Mouse (Mus musculus) heart, embryonic 13.5 days (tissue): Measurements from ENCODE around the gene Gm21748. TPM values are rescaled to one million over a fixed set of nuclear protein-coding genes. Genes with fewer than 3 reads are reported as not detected.
"Not testable (repeated sequence)": the region's sequence is repeated elsewhere in the genome, so short reads cannot be mapped to it uniquely, and the experiment has no call there.

ENCODE experiments used
- ATAC-seq: fragments of 200-750 bp; cut with Nextera tagmentation; 2 replicates; pipeline ENCODE4 v1.8.0; 2017; ENCODE audit warnings: moderate TSS enrichment; ENCODE audit not compliant: insufficient number of reproducible peaks, low FRiP score, low TSS enrichment; ENCODE audit errors: extremely low read depth
- H3K27ac ChIP-seq: fragments of 300-500 bp; sonication (generic); replicated peaks from 2 replicates; pipeline ENCODE4 v1.5.1; 2015; ENCODE audit warnings: moderate library complexity, mild to moderate bottlenecking, inconsistent platforms
- H3K27me3 ChIP-seq: fragments of 300-500 bp; sonication (generic); replicated peaks from 2 replicates; pipeline ENCODE4 v1.6.1; 2015; ENCODE audit warnings: mild to moderate bottlenecking, inconsistent platforms
- H3K36me3 ChIP-seq: fragments of 300-500 bp; sonication (generic); 2 replicates; pipeline ENCODE4 v1.6.1; 2015; ENCODE audit warnings: mild to moderate bottlenecking, inconsistent platforms
- H3K4me1 ChIP-seq: fragments of 300-500 bp; sonication (generic); 2 replicates; pipeline ENCODE4 v1.6.1; 2015; ENCODE audit warnings: inconsistent platforms
- H3K4me2 ChIP-seq: fragments of 300-500 bp; sonication (generic); 2 replicates; pipeline ENCODE4 v1.6.1; 2015; ENCODE audit warnings: inconsistent platforms, mild to moderate bottlenecking, moderate library complexity
- H3K4me3 ChIP-seq: fragments of 300-500 bp; sonication (generic); 2 replicates; pipeline ENCODE4 v1.5.1; 2015; ENCODE audit warnings: moderate library complexity, mild to moderate bottlenecking, inconsistent platforms
- H3K9ac ChIP-seq: fragments of 300-500 bp; sonication (generic); 2 replicates; pipeline ENCODE4 v1.6.1; 2015; ENCODE audit warnings: inconsistent platforms, mild to moderate bottlenecking, moderate library complexity
- H3K9me3 ChIP-seq: fragments of 300-500 bp; sonication (generic); 2 replicates; pipeline ENCODE4 v1.6.1; 2016; ENCODE audit warnings: inconsistent platforms
- WGBS: fragments of 180-500 bp; shearing (Covaris S2); methylation state at CpG from one replicate; pipeline ENCODE4 v1.1.7; 2015; ENCODE audit warnings: mixed read lengths; 5-methylcytosine and 5-hydroxymethylcytosine counted together
- polyA plus RNA-seq: library from polyadenylated mRNA; unstranded; fragments of >200 nt; fragmentation: Nextera tagmentation; extraction: Ambion mirVana; gene quantifications from 2 replicates; pipeline ENCODE4 v1.2.1, GENCODE M21; 2015

The Gm21748 gene
- not detected in 2 replicates for polyA plus RNA-seq

GRCm38 (mm10) chrY:90839077-90839476 lies at the start of gene Gm21748:
Gene Gm21748, minus strand, starts transcription at chrY:90839177.
- H3K36me3 ChIP-seq, ATAC-seq, H3K9ac ChIP-seq, H3K9me3 ChIP-seq, H3K4me3 ChIP-seq, H3K4me2 ChIP-seq, H3K27ac ChIP-seq, H3K27me3 ChIP-seq, H3K4me1 ChIP-seq: not testable (repeated sequence)
- WGBS, result no CpG with 5 or more reads among the region's 8 CpGs

Other genes starting within 250 kb of the Gm21748 start
- gene Gm21860, start 84.4 kb downstream of the Gm21748 start, polyA plus RNA-seq, result not detected in 2 replicates
- not detected in 2 replicates for gene Gm47283, start 54.4 kb downstream of the Gm21748 start, polyA plus RNA-seq